Mouse (Mus musculus) bone marrow macrophage, adult 2 months (primary cell): ENCODE data around the gene Agap3. TPM values are rescaled to one million over a fixed set of nuclear protein-coding genes. Genes with fewer than 3 reads are reported as not detected.

Experiments
- H3K27ac ChIP-seq: 2 replicates; pipeline ENCODE4 v1.5.1; 2012; ENCODE audit warnings: low read depth, low read length; ENCODE audit not compliant: insufficient read depth
- H3K4me1 ChIP-seq: 2 replicates; pipeline ENCODE4 v1.6.1; 2012; ENCODE audit warnings: low read length; ENCODE audit not compliant: control insufficient read depth, insufficient read depth
- H3K4me3 ChIP-seq: 2 replicates; pipeline ENCODE4 v1.5.1; 2012; ENCODE audit warnings: mild to moderate bottlenecking, low read length, moderate library complexity; ENCODE audit not compliant: insufficient read depth
- CTCF ChIP-seq: IDR thresholded peaks from 2 replicates; pipeline ENCODE4 v1.5.1; 2012; ENCODE audit warnings: low read depth, mild to moderate bottlenecking, low read length, moderate library complexity
- POLR2A ChIP-seq: IDR thresholded peaks from 2 replicates; pipeline ENCODE4 v1.6.1; 2012; ENCODE audit warnings: mild to moderate bottlenecking, low read depth, low read length, borderline replicate concordance
- polyA plus RNA-seq: library from polyadenylated mRNA; stranded (reverse); fragments of >200 nt; gene quantifications from 2 replicates; pipeline ENCODE4 v1.2.4, GENCODE M21; 2012; ENCODE audit not compliant: missing spikeins, insufficient read depth, insufficient read length

Agap3 gene
- polyA plus RNA-seq, 1 experiment: 77.7 TPM

DNA sequence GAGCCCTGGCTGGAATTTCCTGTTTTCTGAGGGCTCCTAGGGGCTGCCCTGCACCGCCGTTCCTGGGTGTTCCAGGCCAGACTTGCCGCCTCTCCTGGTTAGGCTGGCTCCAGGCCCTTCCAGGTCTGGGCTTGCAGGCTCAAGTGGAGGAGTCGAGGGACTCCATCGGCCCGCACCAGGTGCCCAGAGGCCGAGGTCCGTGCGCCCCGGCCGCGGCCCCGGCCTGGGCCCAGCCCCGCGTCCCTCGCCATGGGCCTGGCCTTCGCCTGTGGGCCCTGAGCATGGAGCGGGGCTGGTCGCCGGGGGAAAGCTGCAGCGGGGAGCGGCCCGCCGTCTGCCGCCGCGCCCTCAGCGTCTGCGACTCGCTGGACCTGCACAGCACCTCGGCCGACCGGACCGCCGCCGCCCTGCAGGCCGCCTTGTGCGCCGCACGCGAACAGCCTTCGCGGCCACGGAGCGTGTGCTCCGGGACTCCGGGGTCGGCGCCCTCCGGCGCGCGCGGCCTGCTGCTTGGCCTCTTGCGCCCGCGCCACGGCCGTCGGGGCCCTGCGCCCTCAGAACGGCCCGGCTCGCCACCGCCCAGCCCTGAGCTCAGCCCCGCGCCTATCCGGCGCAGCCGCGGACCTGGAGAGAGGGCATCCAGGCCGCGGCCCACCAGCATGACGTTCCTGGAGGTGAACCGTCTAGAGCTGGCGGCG is 22.2 kb downstream of the Agap3 start:
- no peak overlapping the region for H3K4me3 ChIP-seq
- no peaks in the 10 kb centered on the region for H3K4me1 ChIP-seq
- TF ChIP-seq POLR2A (no peak), CTCF (no peak)
- no peak overlapping the region for H3K27ac ChIP-seq

DNA sequence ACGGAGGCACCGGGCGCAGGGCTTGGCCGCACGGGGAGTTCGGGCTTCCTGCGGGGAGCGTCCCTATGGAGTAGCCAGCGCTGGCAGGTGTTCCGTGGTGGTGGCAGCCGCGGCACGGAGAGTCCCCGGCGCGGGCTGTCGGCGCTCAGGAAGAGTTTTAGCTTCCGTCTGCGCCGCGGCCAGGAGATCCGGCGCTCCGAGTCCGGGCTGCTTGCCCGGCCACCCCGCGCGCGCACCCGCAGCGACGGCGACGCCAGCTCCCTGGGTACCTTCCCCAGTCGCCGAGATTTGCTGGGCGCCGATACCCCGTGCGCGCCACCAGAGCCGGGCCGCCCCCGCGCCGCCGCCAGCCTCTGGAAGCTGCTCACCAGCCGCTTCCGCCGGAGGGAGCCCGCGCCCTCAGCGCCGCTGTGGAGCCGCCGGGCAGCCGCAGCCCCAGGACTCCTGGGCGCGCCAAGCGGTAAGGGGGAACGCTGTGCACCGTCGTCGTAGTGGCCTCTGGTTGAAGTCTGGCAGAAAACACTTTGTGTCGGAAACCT is 22.8 kb downstream of the Agap3 start:
- Histone ChIP-seq H3K4me3 (no peak overlapping the region), H3K4me1 (no peaks in the 10 kb centered on the region), H3K27ac (no peak overlapping the region)
- TF ChIP-seq CTCF: no peak
- TF ChIP-seq POLR2A: no peak

DNA sequence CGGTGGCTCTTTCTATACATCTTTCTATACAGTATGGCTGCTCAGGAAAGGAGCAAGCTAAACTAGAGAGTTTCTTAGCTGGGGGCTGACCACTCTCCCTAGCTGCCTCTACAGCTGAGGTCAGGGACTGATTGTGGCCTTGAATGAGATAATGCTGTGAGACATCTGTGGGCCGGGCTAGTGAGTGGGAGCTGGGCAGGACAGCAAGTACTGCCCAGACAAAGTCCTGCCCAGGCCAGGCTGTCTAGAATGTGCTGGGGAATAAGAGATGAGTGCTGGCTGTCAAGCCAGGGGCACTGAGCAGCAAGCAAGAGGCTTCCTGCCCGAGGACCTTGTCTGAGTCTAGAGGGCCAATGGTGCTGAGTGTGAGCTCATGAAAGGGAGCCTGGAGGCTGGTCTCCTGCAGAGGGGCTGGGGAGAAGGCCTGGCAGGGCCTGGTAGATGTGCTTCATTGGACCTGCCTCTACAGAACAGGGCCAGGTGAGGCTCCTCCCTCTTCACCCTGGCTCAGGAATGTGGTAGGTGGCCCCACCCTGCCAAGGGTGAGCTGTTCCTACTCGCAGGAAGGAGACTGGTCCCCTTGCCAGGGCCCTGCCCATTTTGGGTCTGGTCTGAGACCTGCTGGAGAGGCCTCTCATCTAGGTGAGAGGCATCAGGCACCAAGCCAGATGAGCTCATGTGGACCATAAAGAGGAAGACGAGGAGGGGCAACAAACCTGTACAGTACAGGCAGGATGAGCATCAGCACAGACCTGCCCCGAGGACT is 23.7 kb downstream of the Agap3 start:
- Histone ChIP-seq H3K4me1 (no peaks in the 10 kb centered on the region), H3K4me3 (no peak overlapping the region), H3K27ac (no peak overlapping the region)
- TF ChIP-seq CTCF: no peak
- TF ChIP-seq POLR2A: no peak

DNA sequence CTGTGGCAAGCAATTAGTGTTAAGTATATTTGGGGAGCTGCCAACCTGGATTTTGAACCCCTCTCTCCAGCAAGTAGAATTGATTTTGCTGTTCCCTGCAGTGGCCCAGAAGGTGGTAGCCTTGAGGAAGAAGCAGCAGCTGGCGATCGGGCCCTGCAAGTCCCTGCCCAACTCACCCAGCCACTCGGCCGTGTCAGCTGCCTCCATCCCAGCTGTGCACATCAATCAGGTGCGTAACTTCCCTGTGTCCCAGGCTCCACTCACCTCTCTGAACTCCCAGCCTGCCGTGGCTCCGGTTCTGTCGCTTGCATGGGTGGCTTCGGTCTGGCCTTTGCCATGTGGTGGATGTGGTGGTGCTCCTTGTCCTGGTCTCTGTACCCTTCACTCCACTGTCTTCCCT is 25.9 kb downstream of the Agap3 start:
- TF ChIP-seq POLR2A (no peak), CTCF (no peak)
- no peak overlapping the region for H3K27ac ChIP-seq
- no peaks in the 10 kb centered on the region for H3K4me1 ChIP-seq
- no peak overlapping the region for H3K4me3 ChIP-seq

DNA sequence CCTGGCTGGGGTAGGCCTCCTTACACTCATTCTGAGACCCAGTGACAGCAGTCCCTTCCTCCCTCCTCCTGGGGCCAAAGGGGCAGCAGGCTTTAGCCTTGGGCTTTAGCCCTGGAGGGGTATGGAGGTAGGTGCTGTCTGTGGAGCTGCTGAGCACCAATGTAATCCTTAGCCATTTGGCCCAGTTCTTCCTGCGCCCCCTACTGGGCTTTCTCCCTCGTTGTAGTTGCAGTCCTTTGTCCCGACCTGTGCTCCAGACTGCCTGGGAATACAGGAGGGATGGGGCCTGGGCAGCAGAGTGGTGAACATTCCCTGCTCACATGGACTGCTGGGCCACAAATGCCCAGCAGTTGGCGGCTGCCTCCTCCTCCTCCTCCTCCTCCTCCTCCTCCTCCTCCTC is 29.7 kb downstream of the Agap3 start:
- Histone ChIP-seq H3K4me3 (no peak overlapping the region), H3K27ac (no peak overlapping the region), H3K4me1 (no peaks in the 10 kb centered on the region)
- no peak for TF ChIP-seq POLR2A
- TF ChIP-seq CTCF: peak; percentile 39; the same call in 1 of the 2 replicates

DNA sequence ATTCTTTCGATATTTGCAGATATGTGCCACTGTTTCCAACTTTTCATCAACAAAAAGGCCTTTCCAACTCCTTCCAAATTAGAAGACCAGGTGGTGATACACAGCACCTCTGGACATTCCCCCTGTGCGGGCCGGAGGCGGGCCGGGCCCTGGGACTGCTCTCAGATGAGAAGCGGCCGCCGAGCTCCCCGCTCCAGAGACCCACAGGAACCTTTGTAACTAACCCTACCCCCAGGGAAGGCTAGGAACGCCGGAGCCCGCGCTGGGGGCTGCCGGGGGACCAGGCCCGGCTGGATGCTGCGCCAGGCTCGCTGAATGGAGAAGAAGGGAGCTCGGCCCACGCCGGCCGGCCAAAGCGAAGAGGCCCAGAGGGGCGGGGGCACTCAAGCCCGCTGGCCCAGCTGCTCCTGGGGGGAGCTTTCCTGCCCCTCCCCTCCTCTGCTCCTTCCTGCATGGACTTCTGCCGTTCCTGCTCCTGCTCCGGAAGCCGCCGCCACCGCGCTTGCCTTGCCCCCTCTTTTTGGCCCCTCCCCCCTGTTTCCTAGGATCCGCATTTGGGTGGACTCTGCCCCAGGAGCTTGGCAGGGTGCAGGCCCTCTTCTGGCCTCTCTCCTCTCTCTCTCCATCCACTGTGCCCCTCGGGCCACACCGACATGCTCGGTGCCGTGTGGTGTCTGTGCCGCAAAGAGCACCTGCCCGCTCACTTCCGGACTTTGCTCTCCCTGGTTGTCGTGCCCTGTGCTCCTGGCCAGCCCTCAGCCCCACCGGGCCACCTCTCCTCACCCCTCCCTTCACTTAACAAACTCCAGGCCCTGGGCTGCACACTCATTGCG is 30.5 kb downstream of the Agap3 start:
- H3K27ac ChIP-seq: no peak overlapping the region
- H3K4me1 ChIP-seq: no peaks in the 10 kb centered on the region
- no peak overlapping the region for H3K4me3 ChIP-seq
- TF ChIP-seq POLR2A: no peak
- TF ChIP-seq CTCF: no peak

DNA sequence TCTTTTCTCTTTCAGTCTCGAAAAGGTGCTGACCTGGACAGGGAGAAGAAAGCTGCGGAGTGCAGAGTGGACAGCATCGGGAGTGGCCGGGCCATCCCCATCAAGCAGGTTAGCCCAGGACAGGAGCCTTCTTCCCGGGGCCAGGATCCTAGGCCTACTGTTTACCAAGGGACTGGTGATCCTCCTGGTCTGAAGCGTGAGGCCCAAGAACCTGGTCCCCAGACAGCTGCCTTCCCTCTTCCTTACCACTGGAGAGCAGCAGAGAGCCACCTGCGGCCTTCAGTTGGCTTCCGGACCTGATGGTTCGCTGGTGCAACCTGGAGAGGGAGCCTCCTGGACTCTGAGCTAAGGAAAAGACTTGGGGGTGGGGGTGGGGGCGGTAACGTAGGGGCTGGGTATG is 31.3 kb downstream of the Agap3 start:
- no peak overlapping the region for H3K27ac ChIP-seq
- TF ChIP-seq CTCF (peak; percentile 9; the same call in 1 of the 2 replicates), POLR2A (no peak)

DNA sequence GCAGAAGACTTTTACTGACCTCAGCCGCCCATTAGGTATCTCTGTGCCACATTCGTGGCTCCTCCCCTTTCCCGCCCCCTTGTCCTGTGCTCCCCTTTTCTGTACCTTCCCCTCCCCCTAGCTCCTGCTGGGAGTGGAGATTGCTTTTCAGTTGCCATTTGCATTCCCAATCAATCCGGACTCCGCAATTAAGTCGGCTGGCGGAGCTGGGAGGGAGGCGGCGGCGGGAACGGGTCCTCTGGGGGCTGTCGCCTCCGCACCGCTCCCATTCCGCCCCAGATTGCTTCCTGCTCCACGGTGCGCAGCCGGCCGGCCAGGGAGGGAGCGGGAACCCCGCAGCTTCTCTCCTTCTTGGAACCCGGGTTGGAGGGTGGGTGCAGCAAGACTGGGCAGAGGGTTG is 33.0 kb downstream of the Agap3 start:
- Histone ChIP-seq H3K4me1 (no peaks in the 10 kb centered on the region), H3K27ac (no peak overlapping the region), H3K4me3 (no peak overlapping the region)
- TF ChIP-seq POLR2A (no peak), CTCF (no peak)

More for the DNA sequence above, 31.3 kb downstream of the Agap3 start:
- H3K4me1 ChIP-seq: no peaks in the 10 kb centered on the region
- H3K4me3 ChIP-seq: no peak overlapping the region

DNA sequence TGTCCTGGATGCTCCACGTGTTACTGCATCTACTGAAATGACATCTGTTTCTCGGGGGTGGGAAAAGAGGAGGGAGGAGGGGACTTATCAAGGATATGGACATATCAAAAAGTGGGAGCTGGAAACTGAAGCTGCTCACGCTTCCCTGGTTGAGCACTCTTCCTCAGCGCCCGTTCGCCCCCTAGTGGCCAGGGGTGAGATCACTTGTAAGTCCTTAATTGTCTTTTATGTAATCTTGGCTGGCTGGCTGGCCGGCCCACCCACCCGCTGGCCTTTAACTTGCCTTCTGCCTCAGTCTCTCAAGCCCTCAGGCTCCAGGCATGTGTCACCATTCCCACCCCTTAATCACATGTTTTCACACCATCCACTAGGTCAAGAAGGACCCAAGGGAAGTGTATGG is 34.1 kb downstream of the Agap3 start:
- H3K4me1 ChIP-seq: no peaks in the 10 kb centered on the region

More for the DNA sequence above, 34.1 kb downstream of the Agap3 start:
- no peak overlapping the region for H3K27ac ChIP-seq
- no peak overlapping the region for H3K4me3 ChIP-seq
- TF ChIP-seq CTCF (peak; percentile 71), POLR2A (no peak)
